Mouse (Mus musculus): ENCODE data around the gene Prkar1b. TPM values are rescaled to one million over a fixed set of nuclear protein-coding genes. Genes with fewer than 3 reads are reported as not detected.

The Prkar1b gene
- polyA plus RNA-seq, 2 experiments from 2014 or later: 0.98 to 3.1 TPM

- ATAC-seq: no peak
Measured at GRCm38 (mm10) chr5:138996322-138997073, 153.3 kb downstream of the Prkar1b start.

- ATAC-seq: no peak
Measured at GRCm38 (mm10) chr5:138995721-138996311, 154.0 kb downstream of the Prkar1b start.

DNA sequence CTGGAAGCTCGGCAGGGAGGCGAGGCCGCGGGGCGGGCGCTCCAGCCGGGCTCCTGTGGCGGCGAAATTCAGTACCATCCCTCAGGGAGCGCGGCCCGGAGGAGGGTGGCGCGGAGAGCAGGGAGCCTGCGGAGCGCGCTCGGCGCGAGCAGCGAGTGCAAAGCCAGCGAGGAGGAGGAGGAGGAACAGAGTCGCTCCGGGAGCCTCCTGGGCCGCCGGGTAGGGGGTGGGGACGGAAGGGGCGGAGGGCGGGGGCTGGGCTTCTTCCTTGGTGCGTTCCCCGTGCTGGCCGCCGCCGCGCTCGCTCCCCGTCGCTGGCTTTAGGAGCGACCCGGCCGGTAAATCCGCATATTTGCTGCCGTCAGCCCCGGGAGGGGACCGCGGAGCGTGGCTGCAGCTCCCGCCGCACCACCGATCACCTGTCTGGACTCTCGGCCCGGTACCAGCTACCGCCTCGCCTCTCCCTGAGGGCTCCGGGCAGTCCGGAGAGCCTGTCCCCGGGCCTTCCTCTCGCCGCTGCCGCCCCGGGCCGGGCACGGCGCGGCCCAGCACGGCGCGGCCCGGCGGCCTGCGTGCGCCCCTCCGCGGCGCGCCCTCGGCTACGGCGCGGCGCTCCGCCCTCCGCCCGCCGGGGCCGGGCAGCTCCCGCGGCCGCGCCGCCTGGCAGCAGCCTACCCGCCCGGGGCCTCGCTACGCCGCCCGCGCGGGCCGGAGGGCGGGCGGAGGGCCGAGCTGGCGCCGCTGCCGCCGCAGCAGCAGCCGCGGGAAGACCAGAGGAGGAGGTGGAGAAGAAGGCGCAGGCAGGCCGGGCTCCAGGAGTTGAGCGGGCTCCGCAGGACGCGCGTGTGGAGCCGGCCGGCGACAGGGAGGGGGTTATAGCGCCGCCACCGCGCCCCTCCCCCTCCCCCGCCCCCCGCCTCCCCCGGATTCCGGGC lies 154.7 kb downstream of the Prkar1b start:
- no peak for ATAC-seq

GRCm38 (mm10) chr5:138994108-138994785 lies 155.6 kb downstream of the Prkar1b start:
- ATAC-seq: no peak

GRCm38 (mm10) chr5:138993371-138994107 lies 156.3 kb downstream of the Prkar1b start:
- no peak for ATAC-seq

- no peak for ATAC-seq
Measured at GRCm38 (mm10) chr5:138992611-138993370, 157.0 kb downstream of the Prkar1b start.

GRCm38 (mm10) chr5:138991734-138992133 lies 158.1 kb downstream of the Prkar1b start:
- ATAC-seq: no peak

DNA sequence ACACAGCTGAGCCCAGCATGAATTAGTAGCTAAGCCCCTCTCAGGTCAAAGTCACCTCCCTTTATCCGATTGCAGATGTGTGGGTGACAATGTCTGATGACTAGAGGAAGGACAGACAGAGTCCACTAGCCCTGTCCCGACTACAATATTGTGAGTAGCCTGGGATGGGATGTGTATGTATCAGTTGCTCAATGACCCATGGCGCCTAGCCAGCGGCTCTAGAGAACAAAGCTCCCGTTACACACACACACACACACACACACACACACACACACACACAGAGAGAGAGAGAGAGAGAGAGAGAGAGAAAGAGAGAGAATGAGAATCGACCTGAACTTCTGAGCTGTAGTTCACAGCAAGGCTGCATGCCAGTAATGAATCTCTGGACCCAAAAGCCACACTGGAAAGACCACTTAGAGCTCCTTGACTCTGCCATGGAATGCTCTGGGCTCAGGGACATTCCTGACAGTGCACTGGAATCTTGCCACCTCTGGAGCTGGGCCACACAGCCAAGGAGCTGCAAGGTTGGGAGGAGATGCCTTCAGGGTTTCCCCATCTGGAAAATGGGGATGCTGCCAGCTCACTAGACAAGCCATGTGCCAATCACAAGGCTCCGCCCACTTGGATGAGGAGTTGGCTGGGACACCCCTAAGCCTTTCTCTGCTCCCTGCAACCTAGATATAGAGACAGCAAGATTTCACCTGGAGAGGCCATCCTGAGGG lies 159.0 kb downstream of the Prkar1b start:
- ATAC-seq: no peak

DNA sequence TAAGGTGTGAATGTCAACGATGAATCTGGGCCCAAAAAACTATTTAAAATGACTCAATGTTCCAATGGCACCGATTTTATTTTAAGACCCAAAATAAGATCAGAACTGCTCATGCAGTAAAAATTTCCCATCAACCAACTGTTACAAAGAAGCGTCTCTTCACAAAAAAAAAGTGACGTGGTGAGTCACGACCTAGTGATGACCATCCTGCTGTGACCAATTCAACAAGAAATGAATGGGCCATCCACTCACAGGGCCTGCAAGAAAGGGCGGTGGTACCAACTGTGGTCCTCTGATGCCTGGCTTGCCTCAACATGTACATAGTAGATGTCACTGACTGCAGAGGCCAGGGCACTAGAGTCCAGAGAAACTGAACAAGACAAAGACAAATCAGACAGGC lies 160.2 kb downstream of the Prkar1b start:
- no peak for ATAC-seq

DNA sequence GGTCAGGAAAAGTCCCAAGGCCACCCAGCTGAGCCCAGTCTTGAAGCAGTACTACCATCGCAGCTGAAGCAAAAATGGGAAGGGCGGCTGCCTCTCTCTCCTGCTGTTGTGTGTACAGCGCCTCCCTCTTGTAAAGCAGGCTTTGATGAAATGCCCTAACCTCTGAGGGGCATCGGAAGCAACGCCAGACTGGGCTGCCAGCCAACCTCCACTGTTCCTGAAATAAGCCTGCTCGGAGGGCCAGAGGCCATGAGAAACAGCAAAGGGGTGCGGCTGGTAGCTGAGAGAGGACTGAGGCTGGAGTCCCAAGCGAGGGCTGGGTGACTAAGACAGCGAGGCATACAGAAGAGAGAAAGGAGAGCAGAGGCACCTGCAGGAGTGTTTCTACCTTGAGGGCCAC lies 161.0 kb downstream of the Prkar1b start:
- ATAC-seq: no peak

GRCm38 (mm10) chr5:138987994-138988393 lies 161.8 kb downstream of the Prkar1b start:
- ATAC-seq: no peak

GRCm38 (mm10) chr5:138981921-138982320 lies 167.9 kb downstream of the Prkar1b start:
- ATAC-seq: peak; percentile 51

DNA sequence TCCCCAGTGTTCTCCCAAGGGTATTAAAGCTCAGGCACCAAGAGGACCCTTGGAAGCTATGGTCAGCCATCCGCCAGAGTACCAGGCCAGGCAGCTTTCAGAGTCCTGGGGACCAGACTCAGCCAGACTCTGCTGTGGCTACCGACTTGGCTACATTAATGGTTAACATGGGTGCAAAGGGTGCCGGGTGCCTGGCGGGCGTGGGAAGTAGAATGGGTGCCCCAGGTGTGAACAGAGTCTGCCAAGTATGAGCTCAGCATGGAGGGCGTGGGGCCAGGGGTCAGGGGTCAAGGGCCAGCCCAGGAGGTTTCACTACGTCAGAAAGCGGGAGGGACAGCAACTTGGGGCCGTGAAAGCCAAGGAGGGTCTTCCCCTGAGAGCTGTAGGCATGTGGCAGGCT lies 169.2 kb downstream of the Prkar1b start:
- ATAC-seq: no peak

DNA sequence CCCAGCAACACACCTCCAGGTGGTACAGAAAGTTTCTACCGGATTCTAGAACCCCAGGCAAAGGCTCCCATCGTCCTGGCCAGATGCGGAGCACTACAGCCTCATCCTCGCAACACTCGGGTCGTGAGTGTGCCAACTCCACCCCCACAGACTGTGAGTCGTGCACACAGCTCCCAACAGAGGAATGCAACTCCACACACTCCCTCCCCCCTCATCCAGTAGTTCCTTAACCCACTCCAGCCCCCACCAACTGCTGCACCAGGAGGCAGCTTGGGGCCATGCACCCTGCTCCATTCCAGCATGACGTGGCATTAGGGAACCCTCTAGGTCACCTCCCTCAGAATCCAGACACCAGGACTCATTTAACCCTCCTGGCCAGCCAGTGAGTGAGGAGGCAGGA lies 170.0 kb downstream of the Prkar1b start:
- ATAC-seq: no peak

DNA sequence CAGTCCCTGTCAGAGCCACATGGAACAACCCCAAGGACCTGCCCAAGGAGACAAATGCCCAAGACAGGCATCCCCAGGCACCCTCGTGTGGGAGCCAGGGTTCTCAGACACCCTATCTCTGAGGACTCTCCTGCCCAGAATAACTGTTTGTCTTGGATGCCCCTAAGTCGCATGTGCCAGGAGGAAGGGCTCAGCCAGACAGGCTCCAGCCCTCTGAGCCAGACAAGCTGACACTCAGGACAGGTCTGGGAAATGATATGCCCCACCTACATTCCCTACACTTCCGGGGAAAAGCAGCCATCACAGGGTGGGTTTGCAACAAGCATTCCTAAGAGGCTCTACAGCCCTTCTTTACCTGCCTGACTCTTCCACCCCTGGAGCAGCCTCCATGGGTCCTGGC lies 172.0 kb downstream of the Prkar1b start:
- ATAC-seq: no peak

DNA sequence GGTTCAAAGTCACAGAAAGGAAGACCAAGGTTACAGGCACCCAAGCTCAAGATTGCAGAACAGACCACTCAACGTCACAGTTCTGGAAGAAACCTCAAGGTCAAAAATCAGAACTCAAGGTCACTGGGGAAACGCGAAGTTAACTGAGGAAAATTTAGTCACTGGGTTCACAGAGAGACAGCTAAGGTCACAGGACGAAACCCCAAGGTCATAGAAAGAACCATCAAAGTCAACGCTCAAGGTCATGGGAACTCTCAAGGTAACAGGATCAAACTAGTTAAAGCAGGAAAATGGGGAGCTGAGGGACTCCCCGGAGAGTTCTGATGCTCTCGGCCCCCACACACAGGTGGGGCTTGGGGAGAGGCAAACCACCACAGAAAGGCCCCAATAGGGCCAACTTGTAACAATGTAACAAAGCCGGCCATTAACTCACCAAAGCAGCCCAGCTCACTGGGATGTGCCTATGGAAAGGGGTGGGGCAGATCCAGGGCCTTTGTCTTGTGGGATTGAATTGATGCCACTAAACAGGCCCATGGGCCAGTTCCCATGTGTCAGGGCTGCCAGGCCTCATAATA lies 174.8 kb downstream of the Prkar1b start:
- no peak for ATAC-seq

GRCm38 (mm10) chr5:138973480-138973879 lies 176.3 kb downstream of the Prkar1b start:
- ATAC-seq: no peak

DNA sequence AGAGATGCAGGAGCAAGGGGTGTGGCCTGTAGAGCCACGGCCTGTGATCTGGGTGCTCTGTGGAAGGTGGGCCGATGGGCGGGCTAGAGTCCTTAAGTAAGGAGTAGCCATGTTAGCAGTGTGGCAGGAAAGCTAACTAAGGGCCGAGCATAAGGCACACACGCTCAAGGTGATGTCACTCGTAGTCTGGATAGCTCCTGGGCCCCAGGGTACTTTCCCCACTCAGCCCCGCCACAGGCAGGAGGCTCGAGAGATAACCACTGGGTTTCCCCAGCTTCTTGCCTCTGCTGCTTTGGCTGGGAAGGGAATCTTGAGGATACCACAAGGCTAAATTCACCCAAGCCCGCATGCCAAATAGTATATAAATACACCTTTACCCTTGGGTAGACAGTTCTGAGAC lies 178.4 kb downstream of the Prkar1b start:
- ATAC-seq: no peak

DNA sequence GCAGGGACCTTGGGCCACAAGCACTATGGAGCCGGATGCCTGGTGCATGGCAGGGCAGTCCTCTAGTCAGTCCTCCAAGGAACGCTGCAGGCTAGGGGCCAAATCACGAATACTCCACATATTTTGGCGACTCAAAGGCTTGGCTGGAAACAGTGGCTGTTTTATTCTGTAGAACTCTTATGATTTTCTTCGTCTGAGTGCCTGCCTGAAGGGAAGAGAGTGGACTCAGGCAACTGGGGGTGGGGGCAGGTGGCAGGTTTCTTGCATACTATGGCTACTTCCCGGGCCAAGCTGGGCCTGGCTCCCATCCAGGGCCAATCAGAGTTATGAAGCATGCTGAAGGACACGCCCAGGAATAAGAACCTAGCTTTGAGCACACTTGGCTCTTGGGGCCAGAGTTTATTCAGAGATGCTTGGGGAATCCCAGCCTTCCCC lies 179.7 kb downstream of the Prkar1b start:
- ATAC-seq: no peak

Data from CD4-positive, CD25-positive, alpha-beta regulatory T cell, adult 4 months (primary cell).